Mouse (Mus musculus) intestine, embryonic 16.5 days (tissue): ENCODE measurements around the gene Odf3b. TPM values are rescaled to one million over a fixed set of nuclear protein-coding genes. Genes with fewer than 3 reads are reported as not detected.

Source experiments
- ATAC-seq: fragments of 200-750 bp; cut with Nextera tagmentation; 2 replicates; pipeline ENCODE4 v1.8.0; 2017; ENCODE audit warnings: moderate TSS enrichment, moderate library complexity
- H3K27ac ChIP-seq: fragments of 300-500 bp; sonication (generic); 2 replicates; pipeline ENCODE4 v1.5.1; 2014; ENCODE audit warnings: mild to moderate bottlenecking, low read length
- H3K27me3 ChIP-seq: fragments of 300-500 bp; sonication (generic); replicated peaks from 2 replicates; pipeline ENCODE4 v1.6.1; 2014; ENCODE audit warnings: low read length, control low read depth, mixed read lengths; ENCODE audit not compliant: control insufficient read depth, insufficient read depth
- H3K36me3 ChIP-seq: fragments of 300-500 bp; sonication (generic); 2 replicates; pipeline ENCODE4 v1.6.1; 2014; ENCODE audit warnings: low read length, control low read depth; ENCODE audit not compliant: control insufficient read depth, insufficient read depth
- H3K4me1 ChIP-seq: fragments of 300-500 bp; sonication (generic); 2 replicates; pipeline ENCODE4 v1.6.1; 2014; ENCODE audit warnings: low read length, control low read depth, mixed read lengths; ENCODE audit not compliant: control insufficient read depth, insufficient read depth
- H3K4me2 ChIP-seq: fragments of 300-500 bp; sonication (generic); 2 replicates; pipeline ENCODE4 v1.6.1; 2014; ENCODE audit warnings: low read depth, low read length, control low read depth
- H3K4me3 ChIP-seq: fragments of 300-500 bp; sonication (generic); 2 replicates; pipeline ENCODE4 v1.5.1; 2014; ENCODE audit warnings: mild to moderate bottlenecking, low read length
- H3K9ac ChIP-seq: fragments of 300-500 bp; sonication (generic); 2 replicates; pipeline ENCODE4 v1.6.1; 2014; ENCODE audit warnings: low read depth, low read length
- H3K9me3 ChIP-seq: fragments of 300-500 bp; sonication (generic); 2 replicates; pipeline ENCODE4 v1.6.1; 2016; ENCODE audit warnings: low read length, control low read depth; ENCODE audit not compliant: control insufficient read depth
- WGBS: fragments of 180-500 bp; shearing (Covaris S2); extraction: QIAGEN DNeasy Blood & Tissue Kit; methylation state at CpG from one replicate; pipeline ENCODE4 v1.1.7; 2014; 5-methylcytosine and 5-hydroxymethylcytosine counted together
- polyA plus RNA-seq: library from polyadenylated mRNA; unstranded; fragments of >200 nt; fragmentation: Nextera tagmentation; extraction: Ambion mirVana; gene quantifications from 2 replicates; pipeline ENCODE4 v1.2.1, GENCODE M21; 2015

Odf3b gene
- polyA plus RNA-seq, 1 experiment from 2014 or later: 0.70 TPM

DNA sequence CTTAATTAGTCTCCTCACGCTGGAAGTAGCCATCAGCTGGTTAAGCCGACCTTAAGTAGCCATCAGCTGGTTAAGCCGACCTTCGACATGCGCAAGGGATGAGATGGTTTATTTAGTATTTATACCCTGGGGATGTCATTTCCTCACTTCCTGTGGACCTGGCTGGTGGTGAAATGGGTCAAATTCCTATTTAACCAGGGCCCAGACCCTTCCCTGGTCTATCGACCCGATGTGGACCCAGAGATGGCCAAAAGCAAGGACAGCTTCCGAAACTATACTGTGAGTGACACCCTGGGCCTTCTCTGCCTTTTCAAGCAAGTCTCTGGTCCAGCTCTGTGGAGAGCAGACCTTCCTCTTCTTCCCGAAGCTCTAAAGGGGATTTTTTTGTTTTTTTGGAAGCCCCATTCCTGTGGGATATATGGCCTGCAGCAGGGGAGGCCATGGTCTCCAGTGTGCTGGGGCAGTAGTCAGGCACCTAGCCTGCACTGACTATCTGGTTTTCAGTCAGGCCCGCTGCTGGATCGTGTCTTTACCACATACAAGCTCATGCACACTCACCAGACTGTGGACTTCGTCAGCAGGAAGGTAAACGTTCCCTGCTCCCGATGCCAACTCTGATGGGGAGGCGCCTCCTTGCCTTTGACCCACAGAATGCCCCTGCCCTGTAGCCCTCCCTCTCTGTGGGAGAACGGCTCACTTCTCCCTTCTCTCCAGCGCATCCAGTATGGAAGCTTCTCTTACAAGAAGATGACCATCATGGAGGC is 44.1 kb downstream of the Odf3b start:
- Histone ChIP-seq H3K9ac (no peak overlapping the region), H3K4me2 (no peak overlapping the region), H3K36me3 (no peaks in the 10 kb centered on the region), H3K4me1 (no peaks in the 10 kb centered on the region), H3K27ac (no peak overlapping the region), H3K4me3 (no peak overlapping the region), H3K27me3 (no peaks in the 10 kb centered on the region; the same call in 1 of the 2 replicates), H3K9me3 (no peaks in the 10 kb centered on the region)
- 79% methylated on average over 17 of the region's 17 CpGs for WGBS
- no peak for ATAC-seq

DNA sequence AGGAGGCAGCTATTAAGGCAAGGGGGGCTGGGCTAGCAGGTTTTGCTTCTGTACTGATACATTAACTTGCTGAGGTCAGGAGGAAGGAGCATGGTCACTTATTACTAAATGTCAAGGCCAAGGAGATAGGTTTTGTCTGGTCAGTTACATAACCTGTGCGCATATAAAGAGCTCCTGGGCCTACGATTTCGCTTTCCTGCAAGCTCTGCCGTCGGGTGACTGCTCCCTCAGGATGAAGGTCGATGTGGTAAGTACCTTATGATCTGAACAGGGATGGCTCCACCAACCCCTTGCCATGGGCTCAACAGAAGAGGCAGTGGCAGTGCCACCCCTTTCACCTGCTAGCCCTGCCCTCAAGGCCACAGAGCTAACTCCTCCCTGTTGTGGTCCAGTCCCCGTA is 44.8 kb downstream of the Odf3b start, which contains the start of gene Miox:
TSS of gene Miox (plus strand) at position 128 of the 400 bp plus-strand sequence.
- Histone ChIP-seq H3K9ac (no peak within 1 kb of the TSS), H3K4me2 (no peak within 1 kb of the TSS), H3K27me3 (no peaks in the 10 kb centered on the region; the same call in 1 of the 2 replicates), H3K36me3 (no peaks in the 10 kb centered on the region), H3K27ac (no peak within 1 kb of the TSS), H3K4me1 (no peaks in the 10 kb centered on the region), H3K9me3 (no peaks in the 10 kb centered on the region), H3K4me3 (no peak within 1 kb of the TSS)
- 84% methylated on average over 7 of the region's 7 CpGs for WGBS
- no peak for ATAC-seq

Other genes starting within 250 kb of the Odf3b start
- 2.7 and 3.1 TPM in 2 replicates for gene Mapk12, start 238.6 kb downstream of the Odf3b start, polyA plus RNA-seq
- 4.7 and 5.0 TPM in 2 replicates for gene Mapk11, start 229.7 kb downstream of the Odf3b start, polyA plus RNA-seq
- gene Plxnb2, start 198.5 kb downstream of the Odf3b start, polyA plus RNA-seq: 98.5 and 104 TPM in 2 replicates
- gene Dennd6b, start 182.8 kb downstream of the Odf3b start, polyA plus RNA-seq: 10.9 and 13.0 TPM in 2 replicates
- 18.0 and 20.1 TPM in 2 replicates for gene Ppp6r2, start 167.7 kb downstream of the Odf3b start, polyA plus RNA-seq
- 32.0 and 33.4 TPM in 2 replicates for gene Sbf1, start 64.0 kb downstream of the Odf3b start, polyA plus RNA-seq
- gene Adm2, start 56.6 kb downstream of the Odf3b start, polyA plus RNA-seq: 1.5 and 2.0 TPM in 2 replicates
- 0.46 TPM in 1 of 2 replicates, not detected in the other for gene Miox, start 44.9 kb downstream of the Odf3b start, polyA plus RNA-seq
- 55.8 and 56.3 TPM in 2 replicates for gene Lmf2, start 23.6 kb downstream of the Odf3b start, polyA plus RNA-seq
- 123 and 128 TPM in 2 replicates for gene Ncaph2, start 23.6 kb downstream of the Odf3b start, polyA plus RNA-seq
- 15.9 and 19.1 TPM in 2 replicates for gene Sco2, start 5.4 kb downstream of the Odf3b start, polyA plus RNA-seq
- 1.3 and 2.2 TPM in 2 replicates for gene Tymp, start 2.2 kb downstream of the Odf3b start, polyA plus RNA-seq
- gene Klhdc7b, start 5.6 kb upstream of the Odf3b start, polyA plus RNA-seq: not detected in 2 replicates
- gene Syce3, start 31.2 kb upstream of the Odf3b start, polyA plus RNA-seq: 0.92 and 1.1 TPM in 2 replicates
- gene Cpt1b, start 46.6 kb upstream of the Odf3b start, polyA plus RNA-seq: 0.49 and 0.72 TPM in 2 replicates
- gene C730034F03Rik, start 50.3 kb upstream of the Odf3b start, polyA plus RNA-seq: 2.6 and 3.2 TPM in 2 replicates
- not detected in 2 replicates for gene Gm44502, start 50.4 kb upstream of the Odf3b start, polyA plus RNA-seq
- gene Chkb, start 50.6 kb upstream of the Odf3b start, polyA plus RNA-seq: 63.7 and 67.0 TPM in 2 replicates
- gene Mapk8ip2, start 74.6 kb upstream of the Odf3b start, polyA plus RNA-seq: 3.4 and 3.6 TPM in 2 replicates
- 29.5 and 36.4 TPM in 2 replicates for gene Arsa, start 98.1 kb upstream of the Odf3b start, polyA plus RNA-seq
- gene Shank3, start 120.3 kb upstream of the Odf3b start, polyA plus RNA-seq: 0.70 and 0.80 TPM in 2 replicates
- gene Acr, start 189.0 kb upstream of the Odf3b start, polyA plus RNA-seq: 0.11 and 0.13 TPM in 2 replicates
- 23.4 and 24.1 TPM in 2 replicates for gene Rabl2, start 212.6 kb upstream of the Odf3b start, polyA plus RNA-seq